In the genomic region with DNA sequence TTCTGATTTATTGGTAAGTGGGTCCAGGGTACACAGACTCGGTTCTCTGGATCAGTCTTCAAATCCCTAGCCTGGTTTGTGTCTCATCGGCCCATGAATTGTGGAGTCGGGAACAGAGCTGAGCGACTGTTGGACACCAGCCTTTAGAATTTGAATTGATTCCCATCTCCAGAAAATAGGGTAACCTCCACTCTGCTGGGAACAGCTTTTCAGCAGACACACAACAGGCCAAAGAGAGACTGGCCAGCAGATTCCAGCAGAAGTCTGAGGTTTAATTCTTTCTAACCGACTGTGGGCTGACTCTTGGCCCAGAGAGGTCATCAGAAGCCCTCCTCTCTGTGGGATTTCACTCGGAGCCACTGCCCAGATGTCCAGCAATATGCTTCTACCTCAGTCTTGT, we compare ENCODE assay signal across 20 mouse cellular contexts. TPM values are rescaled to one million over a fixed set of nuclear protein-coding genes. Genes with fewer than 3 reads are reported as not detected.
DNase-seq lines count a peak whose midpoint lies in the region; ATAC-seq lines count a peak whose summit lies in the region.
"Had no signal": no experiment of that assay in that cellular context is flagged by ENCODE, and none has a peak within 500 bp of the region (broad histone marks: within the 10 kb centered on the region; RNA-seq: fewer than 3 reads in every experiment).

No protein-coding gene starts in this region.

- DNase-seq in gastrocnemius, adult 18-20 months (ENCODE audit: low spot score) = peak; percentile 50
- DNase-seq in gastrocnemius, postnatal 10 days = no peak
- DNase-seq in midbrain, embryonic 11.5 days (ENCODE audit: low spot score, missing footprints) = peak; percentile 81
- DNase-seq in gastrocnemius, postnatal 25 days = peak; percentile 71
- DNase-seq in skeletal muscle tissue, adult 2 months (ENCODE audit: low read depth, low spot score) = peak; percentile 68
- no peak for DNase-seq in thymus, adult 18-20 months
- DNase-seq in left cerebral cortex, postnatal 25 days (ENCODE audit: low spot score in 2 of 2) = no peak
- DNase-seq: cerebellum, adult 8-10 months; forebrain, postnatal 0 days; right cerebral cortex, postnatal 14 days; thymus, postnatal 36 days had no signal

- H3K27ac ChIP-seq in midbrain, embryonic 11.5 days (ENCODE audit: low read depth, low read length) = no peak overlapping the region
- no peak overlapping the region for H3K27ac ChIP-seq in midbrain, embryonic 13.5 days
- H3K27ac ChIP-seq: heart, adult 2 months; liver, embryonic 15.5 days; macrophage; stomach, embryonic 15.5 days had no signal

- H3K4me2 ChIP-seq in midbrain, embryonic 11.5 days = no peak overlapping the region
- H3K4me2 ChIP-seq in midbrain, embryonic 13.5 days (replicated peaks) = no peak overlapping the region
- H3K4me2 ChIP-seq: liver, embryonic 15.5 days; stomach, embryonic 15.5 days had no signal

- no peak for ATAC-seq in midbrain, embryonic 11.5 days (ENCODE audit: low FRiP score)
- ATAC-seq in midbrain, embryonic 13.5 days = no peak
- ATAC-seq: forebrain, postnatal 0 days had no signal

- WGBS in midbrain, embryonic 11.5 days = 69% methylated on average over 6 of the region's 6 CpGs
- 64% methylated on average over 6 of the region's 6 CpGs for WGBS in midbrain, embryonic 13.5 days

- no peaks in the 10 kb centered on the region for H3K4me1 ChIP-seq in midbrain, embryonic 11.5 days (ENCODE audit: control insufficient read depth, insufficient read depth, low read length)
- H3K4me1 ChIP-seq in midbrain, embryonic 13.5 days (replicated peaks) = 0 out of 2 replicates have a peak, but pooled peaks cover 3% of the 10 kb centered on the region
- H3K4me1 ChIP-seq: liver, embryonic 15.5 days; stomach, embryonic 15.5 days had no signal

- no peak overlapping the region for H3K9ac ChIP-seq in midbrain, embryonic 11.5 days (ENCODE audit: low read length)
- no peak overlapping the region for H3K9ac ChIP-seq in midbrain, embryonic 13.5 days (replicated peaks)
- H3K9ac ChIP-seq: forebrain, postnatal 0 days; liver, embryonic 15.5 days; stomach, embryonic 15.5 days had no signal

- H3K27me3 ChIP-seq in midbrain, embryonic 11.5 days (ENCODE audit: control insufficient read depth, insufficient read depth, low read length) = no peaks in the 10 kb centered on the region
- H3K27me3 ChIP-seq in midbrain, embryonic 13.5 days = no peaks in the 10 kb centered on the region
- H3K27me3 ChIP-seq: liver, embryonic 15.5 days; stomach, embryonic 15.5 days had no signal

- intact Hi-C loops in left cerebral cortex, postnatal 25 days (cut with DNase I) = no loop called here

- H3K4me3 ChIP-seq in midbrain, embryonic 11.5 days (ENCODE audit: low read depth, low read length) = no peak overlapping the region
- H3K4me3 ChIP-seq in midbrain, embryonic 13.5 days (replicated peaks) = no peak overlapping the region
- H3K4me3 ChIP-seq: heart, adult 2 months; liver, embryonic 15.5 days; stomach, embryonic 15.5 days had no signal

- no peaks in the 10 kb centered on the region for H3K36me3 ChIP-seq in midbrain, embryonic 11.5 days (ENCODE audit: control insufficient read depth, insufficient read depth, low read length)
- no peaks in the 10 kb centered on the region for H3K36me3 ChIP-seq in midbrain, embryonic 13.5 days
- H3K36me3 ChIP-seq: G1E; liver, embryonic 15.5 days; stomach, embryonic 15.5 days had no signal

- no peaks in the 10 kb centered on the region for H3K9me3 ChIP-seq in midbrain, embryonic 11.5 days (ENCODE audit: control insufficient read depth, low read length)
- H3K9me3 ChIP-seq in midbrain, embryonic 13.5 days = no peaks in the 10 kb centered on the region
- H3K9me3 ChIP-seq: G1E; liver, embryonic 15.5 days; stomach, embryonic 15.5 days had no signal

RNA-seq across cellular contexts. Expression of a gene that starts 4.0 kb away (rescaled TPM):
- total RNA-seq in gastrocnemius, adult 18-20 months (2021) = not detected
- total RNA-seq in gastrocnemius, postnatal 10 days (2021) = not detected
- not detected in 2 replicates for polyA plus RNA-seq in midbrain, embryonic 11.5 days (2014; fragmentation: Nextera tagmentation; extraction: Ambion mirVana)
- polyA plus RNA-seq in midbrain, embryonic 13.5 days (2015; fragmentation: Nextera tagmentation; extraction: Ambion mirVana) = 0.21 TPM in 1 of 2 replicates, not detected in the other
- total RNA-seq in gastrocnemius, postnatal 25 days (2021) = not detected
- total RNA-seq in left cerebral cortex, postnatal 25 days (2021) = not detected
- total RNA-seq: forebrain, postnatal 0 days; G1E; heart, adult 2 months; midbrain, postnatal 0 days had no signal
- polyA plus RNA-seq: C2C12; embryonic facial prominence, embryonic 11.5 days; G1E; heart, adult 2 months; liver, embryonic 15.5 days; macrophage; stomach, embryonic 15.5 days had no signal

RNA-seq across cellular contexts. Expression of a gene that starts 14.5 kb away (rescaled TPM):
- 10 to 100 TPM; 12.1 to 16.0 TPM for total RNA-seq in gastrocnemius, adult 18-20 months (2021)
- total RNA-seq in gastrocnemius, postnatal 10 days (2021) = 10 to 100 TPM; 15.9 to 19.5 TPM
- 33.3 and 35.7 TPM in 2 replicates for polyA plus RNA-seq in midbrain, embryonic 11.5 days (2014; fragmentation: Nextera tagmentation; extraction: Ambion mirVana)
- polyA plus RNA-seq in midbrain, embryonic 13.5 days (2015; fragmentation: Nextera tagmentation; extraction: Ambion mirVana) = 36.4 and 39.1 TPM in 2 replicates
- total RNA-seq in gastrocnemius, postnatal 25 days (2021) = 10 to 100 TPM; 15.1 to 16.4 TPM
- total RNA-seq in left cerebral cortex, postnatal 25 days (2021) = 10 to 100 TPM; 15.4 to 16.6 TPM

Comparison
In these comparisons a context has a peak if more than half of its experiments do, and no peak if none do; other contexts are left out.
1. DNase-seq: peak in gastrocnemius, adult 18-20 months (single experiment), midbrain, embryonic 11.5 days (single experiment), gastrocnemius, postnatal 25 days (single experiment) and skeletal muscle tissue, adult 2 months (single experiment); none in gastrocnemius, postnatal 10 days (single experiment), thymus, adult 18-20 months (0 of 2) and left cerebral cortex, postnatal 25 days (0 of 2).